Mouse (Mus musculus) liver, embryonic 16.5 days (tissue): ENCODE measurements around the gene Cdk8. TPM values are rescaled to one million over a fixed set of nuclear protein-coding genes. Genes with fewer than 3 reads are reported as not detected.

Experiments used
- ATAC-seq: fragments of 200-750 bp; cut with Nextera tagmentation; 2 replicates; pipeline ENCODE4 v1.8.0; 2017; ENCODE audit warnings: low read depth, mild to moderate bottlenecking, moderate number of reproducible peaks, moderate library complexity
- H3K27ac ChIP-seq: fragments of 300-500 bp; sonication (generic); 2 replicates; pipeline ENCODE4 v1.5.1; 2014; ENCODE audit warnings: mild to moderate bottlenecking, low read length
- H3K27me3 ChIP-seq: fragments of 300-500 bp; sonication (generic); 2 replicates; pipeline ENCODE4 v1.6.1; 2014; ENCODE audit warnings: low read depth, low read length, mixed read lengths; ENCODE audit not compliant: control insufficient read depth, insufficient read depth
- H3K36me3 ChIP-seq: fragments of 300-500 bp; sonication (generic); 2 replicates; pipeline ENCODE4 v1.6.1; 2014; ENCODE audit warnings: mild to moderate bottlenecking; ENCODE audit not compliant: control insufficient read depth, insufficient read depth
- H3K4me1 ChIP-seq: fragments of 300-500 bp; sonication (generic); 2 replicates; pipeline ENCODE4 v1.6.1; 2014; ENCODE audit warnings: low read depth, low read length, mixed read lengths; ENCODE audit not compliant: control insufficient read depth
- H3K4me2 ChIP-seq: fragments of 300-500 bp; sonication (generic); 2 replicates; pipeline ENCODE4 v1.6.1; 2014; ENCODE audit warnings: low read depth, low read length, mixed read lengths
- H3K4me3 ChIP-seq: fragments of 300-500 bp; sonication (generic); 2 replicates; pipeline ENCODE4 v1.5.1; 2014; ENCODE audit warnings: low read depth, mild to moderate bottlenecking, low read length
- H3K9ac ChIP-seq: fragments of 300-500 bp; sonication (generic); 2 replicates; pipeline ENCODE4 v1.6.1; 2014; ENCODE audit warnings: low read depth, low read length
- H3K9me3 ChIP-seq: fragments of 300-500 bp; sonication (generic); replicated peaks from 2 replicates; pipeline ENCODE4 v1.6.1; 2016; ENCODE audit warnings: low read length; ENCODE audit not compliant: control insufficient read depth
- WGBS: fragments of 180-500 bp; shearing (Covaris S2); extraction: QIAGEN DNeasy Blood & Tissue Kit; methylation state at CpG from one replicate; pipeline ENCODE4 v1.1.7; 2014; ENCODE audit not compliant: insufficient replicate concordance; 5-methylcytosine and 5-hydroxymethylcytosine counted together
- polyA plus RNA-seq: library from polyadenylated mRNA; unstranded; fragments of >200 nt; fragmentation: Nextera tagmentation; extraction: Ambion mirVana; gene quantifications from 2 replicates; pipeline ENCODE4 v1.2.1, GENCODE M21; 2015

The Cdk8 gene
- polyA plus RNA-seq, 1 experiment from 2014 or later: 11.5 TPM

DNA sequence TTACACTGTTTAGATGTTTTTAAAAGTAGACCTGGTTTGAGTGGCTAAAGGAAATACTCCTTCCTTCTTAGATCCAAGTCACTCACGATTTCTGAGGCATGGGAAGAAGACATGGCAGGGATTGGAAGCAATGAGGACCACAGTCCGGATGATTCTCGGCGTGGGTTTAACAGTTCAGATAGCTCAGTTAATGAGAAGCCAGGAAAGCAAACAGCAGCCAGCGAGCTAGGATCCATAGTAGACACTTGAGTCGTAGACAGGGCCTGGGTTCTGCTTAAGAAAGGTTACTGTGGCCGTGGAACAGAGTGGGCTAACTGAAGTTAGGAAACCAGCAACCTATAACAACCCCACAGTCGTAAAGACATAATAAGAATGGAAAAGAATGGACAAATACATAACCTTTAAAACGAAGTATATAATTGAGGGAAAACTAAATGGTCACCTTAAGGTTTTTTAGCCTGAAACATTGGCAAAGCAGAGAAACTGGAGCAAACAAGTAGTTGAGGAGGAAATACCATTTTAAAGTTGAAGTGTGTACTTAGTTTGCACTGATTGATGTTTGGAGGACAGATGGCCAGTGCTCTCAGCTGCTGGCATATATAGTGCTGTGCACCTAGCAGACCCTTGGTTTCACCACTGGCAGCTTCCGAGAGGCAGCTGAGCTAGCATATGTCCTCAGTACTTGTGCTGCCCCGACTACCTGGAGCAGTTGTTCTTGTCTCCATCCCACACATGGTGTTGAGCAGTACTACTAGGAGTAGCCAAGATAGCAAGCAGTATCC is 63.1 kb downstream of the Cdk8 start:
- Histone ChIP-seq H3K36me3 (peaks cover 21% of the 10 kb centered on the region), H3K27me3 (no peaks in the 10 kb centered on the region), H3K4me2 (no peak overlapping the region), H3K9me3 (no peaks in the 10 kb centered on the region), H3K27ac (peak overlapping the region; percentile 18), H3K4me1 (peaks cover 3% of the 10 kb centered on the region), H3K4me3 (no peak overlapping the region), H3K9ac (no peak overlapping the region)
- 76% methylated on average over 11 of the region's 11 CpGs for WGBS
- 0 out of 2 replicates have a peak, but pooled peaks have one; percentile 27 for ATAC-seq

DNA sequence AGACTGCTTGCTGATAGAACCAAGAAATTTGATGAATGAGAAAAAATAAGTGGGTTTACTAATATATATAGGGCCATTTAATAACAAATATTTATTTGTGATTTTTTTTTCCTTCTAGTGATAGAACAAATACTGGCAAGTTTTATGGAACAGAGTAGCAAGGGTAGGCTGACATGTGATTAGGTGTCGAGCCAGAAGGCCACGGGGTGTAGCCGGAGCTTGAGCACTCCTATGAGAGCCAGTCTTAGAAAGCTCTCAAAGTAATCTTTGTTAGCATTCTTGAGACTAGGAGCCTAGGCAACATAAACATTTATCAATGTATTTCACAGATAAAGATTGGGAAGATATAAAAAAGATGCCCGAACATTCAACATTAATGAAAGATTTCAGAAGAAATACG is 63.8 kb downstream of the Cdk8 start:
- no peak overlapping the region for H3K9ac ChIP-seq
- H3K4me1 ChIP-seq: peaks cover 3% of the 10 kb centered on the region
- H3K36me3 ChIP-seq: peaks cover 22% of the 10 kb centered on the region
- H3K27me3 ChIP-seq: no peaks in the 10 kb centered on the region
- no peak for ATAC-seq
- H3K4me3 ChIP-seq: no peak overlapping the region
- H3K27ac ChIP-seq: no peak overlapping the region
- 93% methylated on average over 5 of the region's 5 CpGs for WGBS
- H3K9me3 ChIP-seq: no peaks in the 10 kb centered on the region
- H3K4me2 ChIP-seq: no peak overlapping the region

DNA sequence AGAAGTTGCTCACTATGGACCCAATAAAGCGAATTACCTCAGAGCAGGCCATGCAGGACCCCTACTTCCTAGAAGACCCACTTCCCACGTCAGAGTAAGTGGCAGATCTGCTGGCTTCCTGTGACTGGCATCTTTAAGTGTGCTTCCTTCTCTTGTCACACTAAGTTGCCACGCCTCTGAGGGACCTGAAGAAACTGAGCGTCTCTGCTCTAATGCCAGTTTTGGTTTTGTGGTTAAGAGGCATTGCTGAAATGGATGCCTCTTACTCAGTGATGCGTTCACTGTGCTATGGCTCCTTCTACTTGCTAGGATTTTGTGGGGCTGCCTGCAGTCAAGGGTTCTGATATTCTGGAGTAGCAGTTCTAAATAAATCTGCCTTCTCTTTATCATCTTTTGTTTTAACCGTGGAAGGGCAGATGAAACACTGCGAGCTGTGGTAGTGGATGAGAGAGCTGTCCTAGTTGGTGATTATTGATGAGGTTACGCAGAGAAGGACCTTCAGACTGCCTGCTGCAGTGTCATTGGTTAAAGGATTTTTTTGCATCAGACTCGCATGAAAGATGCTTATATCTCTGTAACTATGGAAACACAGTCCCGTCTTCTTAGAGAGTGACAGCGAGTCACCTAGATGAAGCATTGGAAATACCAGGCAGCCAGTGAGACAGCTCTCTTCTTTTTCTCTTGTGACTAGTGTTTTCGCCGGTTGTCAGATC is 67.9 kb downstream of the Cdk8 start:
- no peaks in the 10 kb centered on the region for H3K9me3 ChIP-seq
- H3K27ac ChIP-seq: no peak overlapping the region
- no peak for ATAC-seq
- 80% methylated on average over 13 of the region's 13 CpGs for WGBS
- H3K4me1 ChIP-seq: no peaks in the 10 kb centered on the region; the same call in 1 of the 2 replicates
- H3K27me3 ChIP-seq: no peaks in the 10 kb centered on the region
- H3K4me2 ChIP-seq: no peak overlapping the region
- H3K9ac ChIP-seq: no peak overlapping the region
- peaks cover 35% of the 10 kb centered on the region for H3K36me3 ChIP-seq
- no peak overlapping the region for H3K4me3 ChIP-seq

DNA sequence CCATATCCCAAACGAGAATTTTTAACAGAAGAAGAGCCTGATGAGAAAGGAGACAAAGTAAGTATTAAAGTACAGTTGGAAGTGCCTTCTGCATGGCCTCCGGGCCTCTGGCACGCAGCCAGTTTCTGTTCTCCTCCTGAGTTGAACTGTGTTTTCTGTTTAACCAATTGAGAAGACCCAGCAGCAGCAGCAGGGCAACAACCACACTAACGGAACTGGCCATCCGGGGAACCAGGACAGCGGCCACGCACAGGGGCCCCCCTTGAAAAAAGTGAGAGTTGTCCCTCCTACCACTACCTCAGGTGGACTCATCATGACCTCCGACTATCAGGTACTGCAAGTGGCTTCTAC is 68.5 kb downstream of the Cdk8 start:
- Histone ChIP-seq H3K36me3 (peaks cover 35% of the 10 kb centered on the region), H3K27me3 (no peaks in the 10 kb centered on the region), H3K9me3 (no peaks in the 10 kb centered on the region), H3K27ac (no peak overlapping the region), H3K9ac (no peak overlapping the region), H3K4me3 (no peak overlapping the region), H3K4me2 (no peak overlapping the region), H3K4me1 (no peaks in the 10 kb centered on the region; the same call in 1 of the 2 replicates)
- 79% methylated on average over 8 of the region's 8 CpGs for WGBS
- no peak for ATAC-seq

DNA sequence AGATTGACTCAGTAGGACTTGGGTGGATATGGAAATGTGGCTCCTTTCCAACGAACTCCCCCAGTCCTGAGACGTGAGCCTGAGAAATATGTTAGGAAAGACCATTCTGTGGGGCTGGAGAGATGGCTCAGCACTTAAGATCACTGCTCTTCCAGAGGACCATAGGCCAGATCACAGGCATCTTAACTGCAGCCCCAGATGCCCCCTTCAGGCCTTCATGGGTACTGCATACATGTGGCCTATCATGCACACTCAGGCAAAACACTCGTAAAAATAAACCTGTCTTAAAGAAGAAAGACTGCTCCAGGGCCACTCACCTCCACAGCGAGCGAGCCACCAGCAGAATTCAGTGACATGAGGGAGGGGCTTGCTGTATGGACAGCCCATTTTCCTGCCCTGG is 72.4 kb downstream of the Cdk8 start:
- peaks cover 22% of the 10 kb centered on the region for H3K36me3 ChIP-seq
- WGBS: 74% methylated on average over 5 of the region's 5 CpGs
- peaks cover 20% of the 10 kb centered on the region for H3K4me1 ChIP-seq
- ATAC-seq: peak; percentile 12; the same call in 1 of the 2 replicates
- no peaks in the 10 kb centered on the region for H3K27me3 ChIP-seq
- H3K9ac ChIP-seq: no peak overlapping the region
- H3K9me3 ChIP-seq: no peaks in the 10 kb centered on the region
- H3K27ac ChIP-seq: 0 out of 2 replicates have a peak overlapping the region, but pooled peaks have one; percentile 29
- no peak overlapping the region for H3K4me3 ChIP-seq
- H3K4me2 ChIP-seq: no peak overlapping the region

DNA sequence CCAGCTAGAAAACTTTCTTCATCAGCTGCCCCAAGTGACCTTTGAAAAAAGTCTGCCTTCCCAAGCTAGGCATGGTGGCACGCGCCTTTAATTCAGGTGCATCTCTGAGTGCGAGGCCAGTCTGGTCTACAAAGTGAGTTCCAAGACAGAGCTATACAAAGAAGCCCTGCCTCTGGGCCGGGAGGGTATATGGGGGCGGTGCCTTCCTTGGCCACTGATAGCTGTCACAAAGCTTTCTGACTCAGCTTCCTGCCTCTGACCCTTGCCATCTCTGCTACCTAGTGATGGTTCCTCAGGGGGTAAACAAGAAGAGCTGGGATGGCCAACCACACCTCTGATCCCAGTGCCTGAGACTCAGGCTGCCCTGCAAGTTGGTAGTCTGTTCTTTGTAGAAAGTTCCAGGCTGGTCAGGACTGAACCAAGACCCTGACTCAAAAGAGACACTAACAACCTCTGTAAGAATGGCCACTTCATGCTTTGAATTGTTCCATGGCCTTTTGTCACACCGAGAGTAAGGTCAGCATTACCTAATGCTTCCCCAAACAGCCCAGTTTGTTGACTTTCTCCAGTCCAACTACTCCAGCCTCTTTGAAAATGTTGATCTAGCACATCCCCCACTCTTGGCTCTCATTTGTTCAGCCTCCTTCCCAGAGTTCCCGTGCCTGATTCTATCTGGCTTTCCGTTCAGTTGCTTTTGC is 76.2 kb downstream of the Cdk8 start:
- peak; percentile 68 for ATAC-seq
- Histone ChIP-seq H3K9me3 (no peaks in the 10 kb centered on the region; the same call in 1 of the 2 replicates), H3K27me3 (no peaks in the 10 kb centered on the region), H3K4me3 (peak overlapping the region; percentile 39), H3K27ac (peak overlapping the region; percentile 87), H3K9ac (0 out of 2 replicates have a peak overlapping the region, but pooled peaks have one; percentile 4), H3K4me1 (peaks cover 20% of the 10 kb centered on the region), H3K36me3 (peaks cover 12% of the 10 kb centered on the region), H3K4me2 (peak overlapping the region; percentile 0; the same call in 1 of the 2 replicates)
- 53% methylated on average over 8 of the region's 8 CpGs for WGBS

DNA sequence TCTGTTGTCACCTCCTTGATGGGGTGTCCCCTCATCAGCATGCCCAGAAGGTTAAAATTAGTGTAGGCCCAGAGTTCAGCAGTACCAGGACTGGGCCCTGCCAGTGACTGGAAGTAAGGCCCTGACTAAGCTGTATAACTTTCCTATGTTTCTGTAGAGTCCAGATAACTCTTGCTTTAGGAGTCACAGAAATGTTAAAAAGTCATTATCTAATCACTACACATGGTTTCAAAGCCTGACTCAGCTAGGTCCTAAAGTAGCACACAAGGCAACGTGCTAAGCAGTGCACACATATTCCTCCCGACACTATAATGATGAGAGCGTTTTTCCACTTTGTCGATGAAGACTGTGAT is 76.7 kb downstream of the Cdk8 start:
- Histone ChIP-seq H3K4me2 (peak overlapping the region; percentile 36), H3K9ac (0 out of 2 replicates have a peak overlapping the region, but pooled peaks have one; percentile 4), H3K36me3 (peaks cover 12% of the 10 kb centered on the region), H3K27me3 (no peaks in the 10 kb centered on the region), H3K4me3 (peak overlapping the region; percentile 39), H3K9me3 (no peaks in the 10 kb centered on the region; the same call in 1 of the 2 replicates), H3K27ac (peak overlapping the region; percentile 87), H3K4me1 (peaks cover 20% of the 10 kb centered on the region)
- WGBS: 39% methylated on average over 4 of the region's 4 CpGs
- peak; percentile 89 for ATAC-seq

DNA sequence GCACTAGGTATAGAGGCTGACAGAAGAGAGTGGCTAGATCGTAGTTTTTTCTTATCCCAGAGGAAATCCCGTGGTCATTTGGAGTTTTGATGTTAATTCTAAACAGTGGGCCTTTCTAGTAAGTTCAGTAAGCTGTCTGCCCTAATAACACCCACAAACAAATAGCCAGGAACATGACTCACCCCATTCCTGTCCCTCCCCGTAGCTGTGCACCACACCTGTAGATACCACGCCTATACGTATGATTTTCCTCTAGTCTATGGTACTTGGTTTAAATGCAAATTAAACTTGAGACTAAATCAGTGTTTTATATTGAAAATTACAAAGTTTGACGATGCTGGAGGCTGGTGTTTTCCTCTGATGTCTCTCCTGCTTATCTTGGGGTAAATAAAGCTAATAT is 83.5 kb downstream of the Cdk8 start:
- peaks cover 52% of the 10 kb centered on the region for H3K4me1 ChIP-seq
- no peaks in the 10 kb centered on the region for H3K9me3 ChIP-seq
- no peaks in the 10 kb centered on the region for H3K36me3 ChIP-seq
- H3K4me2 ChIP-seq: no peak overlapping the region
- no peak overlapping the region for H3K4me3 ChIP-seq
- ATAC-seq: no peak
- H3K27me3 ChIP-seq: no peaks in the 10 kb centered on the region
- peak overlapping the region; percentile 92 for H3K27ac ChIP-seq
- WGBS: 68% methylated on average over 6 of the region's 6 CpGs
- H3K9ac ChIP-seq: no peak overlapping the region
